Mouse (Mus musculus) activated CD4-positive, CD25-positive, alpha-beta regulatory T cell (primary cell): Measurements from ENCODE around the gene Zdhhc12. TPM values are rescaled to one million over a fixed set of nuclear protein-coding genes. Genes with fewer than 3 reads are reported as not detected.

Source experiments
- polyA plus RNA-seq, 2 experiments: library from polyadenylated mRNA; unstranded; fragments of 100-300 nt; shearing (Covaris generic); gene quantifications; one replicate each; pipeline ENCODE4 v1.2.1; 2017

Gene Zdhhc12
- polyA plus RNA-seq: 10 to 100 TPM; 29.0 to 33.8 TPM

DNA sequence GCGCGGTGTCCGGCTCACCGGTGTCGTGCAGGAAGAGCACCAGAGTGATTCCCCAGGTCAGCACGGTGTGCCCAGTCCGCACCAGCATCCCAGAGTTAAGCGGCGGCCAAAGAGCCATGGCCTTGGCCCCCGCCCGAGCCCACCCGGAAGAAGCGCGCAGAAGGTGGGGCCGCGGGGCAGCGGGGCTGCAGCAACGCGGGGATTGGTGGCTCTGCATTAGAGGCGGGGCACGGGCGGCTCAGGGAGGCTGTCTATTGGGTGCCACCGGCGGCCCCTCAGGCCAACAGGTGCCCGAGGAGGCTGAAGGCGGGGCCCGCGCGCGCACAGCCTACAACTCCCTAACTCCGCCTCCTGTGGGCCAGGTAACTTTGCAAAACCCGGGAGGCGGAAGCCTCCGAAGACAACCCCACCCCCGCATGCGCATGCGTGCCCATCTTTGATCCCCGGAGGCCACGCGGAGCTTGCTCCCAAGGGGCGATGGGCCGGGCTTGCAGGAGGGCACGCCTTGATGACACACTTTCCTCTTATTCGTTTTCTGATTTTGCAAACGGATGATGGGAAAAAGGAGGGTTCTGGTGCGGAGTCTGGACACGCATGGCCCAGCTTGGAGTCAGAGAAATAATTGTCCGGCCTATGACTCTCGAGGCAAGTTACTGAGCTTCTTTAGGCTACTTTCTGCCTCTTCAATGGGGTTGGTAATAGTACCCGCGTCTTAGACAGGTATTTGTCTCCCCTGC, at the start of gene Zdhhc12:
Gene Zdhhc12, minus strand, starts transcription at position 178 of the 737 bp plus-strand sequence.

DNA sequence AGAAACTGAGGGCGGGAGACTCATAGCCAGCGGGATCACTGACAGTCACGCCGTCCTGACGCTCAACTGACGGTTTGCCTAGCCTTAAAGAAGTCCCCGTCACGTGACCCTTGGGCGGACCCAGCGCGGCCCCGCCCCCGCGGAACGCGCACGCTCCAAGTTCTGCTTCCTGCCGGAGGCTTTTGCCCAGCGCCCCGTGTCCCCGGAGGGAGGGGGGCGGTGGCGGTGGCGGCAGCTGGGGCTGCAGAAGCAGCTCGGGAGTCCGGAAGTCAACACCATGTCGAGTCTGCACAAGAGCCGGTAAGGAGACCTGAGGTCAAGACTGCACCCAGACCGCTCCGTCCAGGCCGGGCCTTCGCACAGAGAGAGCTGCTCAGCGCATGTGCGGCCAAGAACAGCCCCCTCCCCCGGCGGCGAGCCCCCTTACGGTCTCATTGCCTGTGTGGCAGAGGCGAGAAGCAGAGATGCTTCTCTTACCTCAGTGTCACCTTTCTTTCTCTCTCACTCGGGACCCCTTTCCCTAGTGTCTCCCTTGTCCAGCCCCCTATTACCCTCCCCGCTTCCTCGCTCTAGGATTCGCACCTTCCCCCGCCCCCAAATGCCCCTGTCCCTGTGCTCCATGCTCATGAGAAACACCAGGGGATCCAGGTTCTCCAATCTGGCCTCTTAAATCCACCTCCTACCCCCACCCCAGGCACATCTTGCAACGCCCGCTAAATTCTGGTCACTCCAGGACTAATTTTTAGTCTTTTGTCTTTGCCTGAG, 40.3 kb upstream of the Zdhhc12 start, which contains the start of gene Tbc1d13:
Gene Tbc1d13, plus strand, starts transcription at position 134 of the 765 bp plus-strand sequence.

DNA sequence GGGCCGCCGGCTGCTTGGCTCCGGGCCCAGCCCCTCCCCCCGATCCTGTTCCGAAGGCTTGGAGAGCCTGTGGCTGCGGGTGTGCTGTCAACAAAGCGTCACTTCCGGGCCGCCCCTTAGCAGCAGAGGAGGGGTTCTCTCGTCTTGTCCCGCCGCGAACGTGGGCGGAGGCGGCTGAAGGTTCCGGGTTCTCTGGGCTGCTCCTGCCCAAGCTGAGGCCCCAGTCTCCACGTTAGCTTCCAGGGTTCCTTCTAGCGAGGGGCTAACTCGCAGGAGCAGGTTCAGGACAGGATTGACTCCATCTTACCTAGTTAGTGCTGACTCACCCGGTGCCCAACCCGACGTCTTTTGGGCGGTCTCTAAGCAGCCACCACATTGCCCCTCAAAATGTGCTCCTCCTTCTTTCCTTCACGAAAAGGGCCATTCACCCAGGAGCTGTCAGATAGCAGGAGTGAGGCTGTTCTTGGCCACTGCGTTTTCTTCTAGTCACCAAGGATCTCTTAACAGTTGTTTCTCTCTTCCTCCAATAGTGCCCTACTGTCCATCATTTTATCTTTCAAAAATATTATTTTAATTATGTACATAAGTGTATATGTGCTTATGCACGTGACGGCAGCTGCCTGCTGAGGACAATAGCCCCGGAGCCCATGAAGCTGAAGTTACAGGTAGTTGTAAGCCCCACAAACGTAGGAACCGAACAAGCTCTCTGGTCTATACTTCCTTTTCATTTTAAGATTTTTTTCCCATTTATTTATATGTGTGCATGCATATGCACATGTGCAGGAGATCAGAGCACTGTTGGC, 31.2 kb upstream of the Zdhhc12 start, which contains the start of gene Zer1:
Gene Zer1, minus strand, starts transcription at position 114 of the 803 bp plus-strand sequence.

DNA sequence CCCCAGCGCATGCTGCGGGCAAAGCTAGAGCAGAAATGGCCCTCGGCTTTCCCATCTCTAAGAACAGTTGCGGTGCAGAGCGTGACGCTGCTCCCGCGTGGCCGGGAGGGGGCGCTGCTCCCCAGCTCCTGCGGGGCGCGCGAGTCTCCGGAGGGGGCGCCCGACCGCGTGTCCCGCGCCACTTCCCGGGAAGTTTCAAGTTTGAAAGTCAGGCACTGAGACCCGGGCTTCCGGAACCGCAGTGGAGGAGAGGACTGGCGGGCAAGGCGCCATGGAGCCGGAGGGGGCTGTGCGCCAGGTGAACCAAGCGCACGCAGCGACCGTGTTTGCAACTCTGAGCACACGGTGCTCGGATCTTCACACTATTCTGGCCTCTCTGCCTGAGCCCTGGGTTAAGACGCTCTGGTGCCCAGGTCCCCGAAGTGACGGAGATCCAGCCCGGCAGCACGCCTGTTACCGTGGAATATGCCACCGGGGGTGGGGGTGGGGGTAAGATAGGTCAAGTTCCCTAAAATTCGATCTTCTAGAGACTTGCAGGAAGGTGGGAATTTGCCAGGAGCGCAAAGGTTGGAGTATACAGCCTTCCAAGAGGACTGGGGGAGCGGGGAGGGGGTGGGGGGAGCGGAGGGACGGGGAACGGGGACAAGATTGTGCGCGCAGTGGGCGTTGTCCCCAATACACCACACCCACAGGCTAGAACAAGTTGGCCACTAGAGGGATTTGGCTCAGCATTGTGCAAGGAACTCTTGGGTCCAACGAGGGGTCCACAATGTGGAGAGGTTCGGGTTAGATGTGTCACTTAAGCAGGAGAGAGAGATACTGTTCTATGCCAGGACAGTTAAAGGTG, 15.7 kb downstream of the Zdhhc12 start, which contains the start of gene Pkn3:
Gene Pkn3, plus strand, starts transcription at position 183 of the 847 bp plus-strand sequence.

DNA sequence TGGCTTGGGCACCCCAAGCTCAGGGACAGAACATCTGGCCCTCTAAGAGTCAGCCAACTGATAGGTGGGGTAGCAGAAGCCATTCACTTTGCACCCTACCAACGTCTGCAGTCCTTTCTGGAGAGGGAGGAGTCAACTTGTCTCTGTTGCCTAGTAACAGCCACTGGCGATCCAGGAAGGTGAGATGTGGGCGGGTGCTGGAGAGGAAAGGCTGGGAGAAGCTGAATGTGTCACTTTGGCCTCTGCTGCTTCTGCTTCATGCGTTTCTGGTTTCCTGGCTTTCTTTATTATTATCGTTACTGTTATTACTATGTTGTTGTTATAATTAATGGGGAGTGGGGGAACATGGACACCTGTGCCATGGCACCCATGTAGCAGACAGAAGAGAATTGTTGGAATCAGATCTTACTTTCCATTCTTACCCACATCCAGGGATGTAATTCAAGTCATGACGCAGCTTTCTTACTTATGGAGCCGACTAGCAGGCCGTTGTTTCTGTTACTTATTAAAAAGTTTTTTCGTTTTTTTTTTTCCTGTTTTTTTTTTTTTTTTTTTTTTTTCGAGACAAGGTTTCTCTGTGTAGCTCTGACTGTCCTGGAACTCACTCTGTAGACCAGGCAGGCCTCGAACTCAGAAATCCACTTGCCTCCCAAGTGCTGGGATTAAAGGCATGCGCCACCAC, 36.1 kb downstream of the Zdhhc12 start, which contains the start of gene Set:
Gene Set, plus strand, starts transcription at position 156 of the 682 bp plus-strand sequence.

DNA sequence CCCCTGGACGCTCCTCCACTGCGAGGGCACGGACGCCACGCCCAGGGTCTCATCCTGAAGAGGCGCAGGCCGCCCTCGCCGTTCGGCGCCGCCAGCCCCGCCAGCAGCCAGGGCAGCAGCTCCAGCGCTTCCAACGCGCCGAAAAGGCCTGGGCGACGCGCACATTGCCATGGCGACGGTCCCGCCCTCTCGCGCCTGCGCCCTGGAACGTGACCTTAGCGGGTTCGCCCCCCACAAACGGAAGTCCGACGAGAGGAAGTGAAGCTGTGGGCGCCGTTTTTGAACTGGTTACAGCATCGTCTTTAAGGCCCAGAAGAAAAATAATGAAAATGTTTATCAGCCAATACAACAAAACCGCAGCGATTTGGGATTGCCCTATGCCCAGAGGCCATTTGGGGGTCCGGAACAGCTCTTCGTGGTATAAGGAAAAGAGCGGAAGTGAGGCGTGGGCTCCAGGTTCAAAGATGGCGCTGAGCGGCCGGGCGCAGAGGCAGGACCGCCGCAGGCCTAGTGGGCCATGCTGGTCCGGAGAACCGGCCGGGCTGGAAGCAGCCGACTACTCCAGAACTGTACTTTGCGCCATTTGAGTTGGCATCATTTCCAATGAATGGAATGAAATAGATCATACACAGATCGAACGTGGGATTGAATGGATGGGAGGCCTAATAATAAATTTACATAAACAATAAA, 44.6 kb downstream of the Zdhhc12 start, which contains the start of gene Wdr34:
Gene Wdr34, minus strand, starts transcription at position 183 of the 690 bp plus-strand sequence.

Other genes starting within 250 kb of the Zdhhc12 start
- gene Cercam, start 224.5 kb downstream of the Zdhhc12 start, polyA plus RNA-seq: 1 to 10 TPM; 1.2 to 2.8 TPM
- 10 to 100 TPM; 65.1 to 70.0 TPM for gene Odf2, start 204.4 kb downstream of the Zdhhc12 start, polyA plus RNA-seq
- 10 to 100 TPM; 53.6 to 55.7 TPM for gene Gle1, start 158.2 kb downstream of the Zdhhc12 start, polyA plus RNA-seq
- 10 to 100 TPM; 65.7 to 97.2 TPM for gene Sptan1, start 128.1 kb downstream of the Zdhhc12 start, polyA plus RNA-seq
- 1 to 10 TPM in 1 of 2 experiments, under 1 TPM in 1; 0.93 to 1.4 TPM for gene Wdr34, start 44.8 kb downstream of the Zdhhc12 start, polyA plus RNA-seq
- gene Set, start 36.3 kb downstream of the Zdhhc12 start, polyA plus RNA-seq: 100 to 1,000 TPM; 308 to 386 TPM
- gene Pkn3, start 16.0 kb downstream of the Zdhhc12 start, polyA plus RNA-seq: under 1 TPM; 0.43 to 0.75 TPM
- gene Zer1, start 30.9 kb upstream of the Zdhhc12 start, polyA plus RNA-seq: 10 to 100 TPM; 52.2 to 53.4 TPM
- 1 to 10 TPM; 6.2 to 7.8 TPM for gene Tbc1d13, start 40.1 kb upstream of the Zdhhc12 start, polyA plus RNA-seq
- gene Endog, start 77.8 kb upstream of the Zdhhc12 start, polyA plus RNA-seq: 10 to 100 TPM; 15.3 to 20.4 TPM
- gene Spout1, start 84.8 kb upstream of the Zdhhc12 start, polyA plus RNA-seq: 10 to 100 TPM; 27.5 to 36.4 TPM
- gene Kyat1, start 112.2 kb upstream of the Zdhhc12 start, polyA plus RNA-seq: 10 to 100 TPM in 1 of 2 experiments, 1 to 10 TPM in 1; 9.9 to 10.6 TPM
- gene Lrrc8a, start 144.1 kb upstream of the Zdhhc12 start, polyA plus RNA-seq: 1 to 10 TPM; 7.7 to 9.7 TPM
- gene Gm28035, start 146.9 kb upstream of the Zdhhc12 start, polyA plus RNA-seq: 1 to 10 TPM; 2.3 to 4.6 TPM
- 1 to 10 TPM; 4.9 to 8.1 TPM for gene Phyhd1, start 172.6 kb upstream of the Zdhhc12 start, polyA plus RNA-seq
- gene Gm28038, start 187.4 kb upstream of the Zdhhc12 start, polyA plus RNA-seq: not detected
- gene Dolk, start 192.7 kb upstream of the Zdhhc12 start, polyA plus RNA-seq: 10 to 100 TPM; 15.1 to 17.4 TPM
- gene Nup188, start 192.7 kb upstream of the Zdhhc12 start, polyA plus RNA-seq: 10 to 100 TPM; 16.5 to 22.0 TPM